In genomic region chr7:16974018-16974417, GRCm38 (mm10) we compare ENCODE assay signal across 9 mouse cellular contexts. TPM values are rescaled to one million over a fixed set of nuclear protein-coding genes. Genes with fewer than 3 reads are reported as not detected.
A peak's percentile ranks its signal among the peaks of the same experiment; 100 is the strongest.
DNase-seq lines count a peak whose midpoint lies in the region; ATAC-seq lines count a peak whose summit lies in the region.
"Had no signal": no experiment of that assay in that cellular context is flagged by ENCODE, and none has a peak within 500 bp of the region (broad histone marks: within the 10 kb centered on the region; RNA-seq: fewer than 3 reads in every experiment).

No protein-coding gene starts in this region.

- ATAC-seq in heart, embryonic 11.5 days (replicated peaks; ENCODE audit: insufficient number of reproducible peaks, low FRiP score, low TSS enrichment): 0 out of 2 replicates have a peak, but pooled peaks have one; percentile 33
- no peak for ATAC-seq in forebrain, embryonic 15.5 days (replicated peaks)

- peak overlapping the region; percentile 41; the same call in 1 of the 2 replicates for H3K27ac ChIP-seq in heart, embryonic 11.5 days (ENCODE audit: low read depth, low read length)
- H3K27ac ChIP-seq in forebrain, embryonic 15.5 days (replicated peaks): no peak overlapping the region
- H3K27ac ChIP-seq: liver, embryonic 15.5 days had no signal

- H3K4me1 ChIP-seq in heart, embryonic 11.5 days (ENCODE audit: control insufficient read depth, insufficient read depth, low read length): peaks cover 9% of the 10 kb centered on the region; the same call in 1 of the 2 replicates
- no peaks in the 10 kb centered on the region for H3K4me1 ChIP-seq in forebrain, embryonic 15.5 days

- 49% methylated on average over 6 of the region's 6 CpGs for WGBS in heart, embryonic 11.5 days (ENCODE audit: insufficient replicate concordance)
- 76% methylated on average over 6 of the region's 6 CpGs for WGBS in forebrain, embryonic 15.5 days

- no peaks in the 10 kb centered on the region for H3K27me3 ChIP-seq in heart, embryonic 11.5 days (ENCODE audit: control insufficient read depth, insufficient read depth, low read length)
- H3K27me3 ChIP-seq in forebrain, embryonic 15.5 days: no peaks in the 10 kb centered on the region
- H3K27me3 ChIP-seq: liver, embryonic 15.5 days had no signal

- H3K4me2 ChIP-seq in heart, embryonic 11.5 days: no peak overlapping the region; the same call in 1 of the 2 replicates
- no peak overlapping the region for H3K4me2 ChIP-seq in forebrain, embryonic 15.5 days (replicated peaks)
- H3K4me2 ChIP-seq: liver, embryonic 15.5 days had no signal

- H3K9ac ChIP-seq in heart, embryonic 11.5 days (ENCODE audit: low read depth, low read length): no peak overlapping the region
- H3K9ac ChIP-seq in forebrain, embryonic 15.5 days (replicated peaks): no peak overlapping the region
- H3K9ac ChIP-seq: liver, embryonic 15.5 days had no signal

- no peaks in the 10 kb centered on the region for H3K9me3 ChIP-seq in heart, embryonic 11.5 days (replicated peaks; ENCODE audit: control insufficient read depth, low read length)
- no peaks in the 10 kb centered on the region for H3K9me3 ChIP-seq in forebrain, embryonic 15.5 days
- H3K9me3 ChIP-seq: liver, embryonic 15.5 days had no signal

- H3K4me3 ChIP-seq in heart, embryonic 11.5 days (ENCODE audit: low read depth, low read length): no peak overlapping the region
- no peak overlapping the region for H3K4me3 ChIP-seq in forebrain, embryonic 15.5 days
- H3K4me3 ChIP-seq: liver, embryonic 15.5 days had no signal

- DNase-seq in layer of hippocampus, adult 11-12 months (ENCODE audit: low spot score): peak; percentile 69
- no peak for DNase-seq in layer of hippocampus, postnatal 10 days (ENCODE audit: low spot score in 2 of 2)
- DNase-seq in adrenal gland, postnatal 14 days: peak; percentile 79
- peak; percentile 56 for DNase-seq in lung, postnatal 25 days (ENCODE audit: low spot score)
- no peak for DNase-seq in cerebellum, adult 9-10 months
- DNase-seq in layer of hippocampus, postnatal 25 days (ENCODE audit: extremely low spot score in 1 of 2, low spot score in 1 of 2): no peak

- no peaks in the 10 kb centered on the region for H3K36me3 ChIP-seq in heart, embryonic 11.5 days (ENCODE audit: control insufficient read depth, insufficient read depth, low read length)
- no peaks in the 10 kb centered on the region for H3K36me3 ChIP-seq in forebrain, embryonic 15.5 days
- H3K36me3 ChIP-seq: liver, embryonic 15.5 days had no signal

RNA-seq across cellular contexts. Expression of gene Gm42372, which starts 8.9 kb away (rescaled TPM):
- total RNA-seq in layer of hippocampus, postnatal 10 days (2021): 10 to 100 TPM; 42.9 to 44.8 TPM
- total RNA-seq in adrenal gland, postnatal 14 days (2021): 1.3 and 1.6 TPM in 2 replicates
- 0.20 TPM in 2 replicates for polyA plus RNA-seq in heart, embryonic 11.5 days (2014; fragmentation: Nextera tagmentation; extraction: Ambion mirVana)
- polyA plus RNA-seq in forebrain, embryonic 15.5 days (2015; fragmentation: Nextera tagmentation; extraction: Ambion mirVana): 3.7 and 4.3 TPM in 2 replicates
- 10 to 100 TPM; 52.6 to 53.6 TPM for total RNA-seq in layer of hippocampus, postnatal 25 days (2021)

RNA-seq across cellular contexts. Expression of gene Pnmal1, which starts 14.5 kb away (rescaled TPM):
- 10 to 100 TPM; 59.8 to 62.2 TPM for total RNA-seq in layer of hippocampus, postnatal 10 days (2021)
- 4.6 and 5.6 TPM in 2 replicates for total RNA-seq in adrenal gland, postnatal 14 days (2021)
- 0.18 and 0.46 TPM in 2 replicates for polyA plus RNA-seq in heart, embryonic 11.5 days (2014; fragmentation: Nextera tagmentation; extraction: Ambion mirVana)
- polyA plus RNA-seq in forebrain, embryonic 15.5 days (2015; fragmentation: Nextera tagmentation; extraction: Ambion mirVana): 47.9 and 53.1 TPM in 2 replicates
- total RNA-seq in layer of hippocampus, postnatal 25 days (2021): 100 to 1,000 TPM; 104 to 117 TPM

RNA-seq across cellular contexts. Expression of gene Ccdc8, which starts 18.5 kb away (rescaled TPM):
- 1 to 10 TPM; 3.7 to 4.4 TPM for total RNA-seq in layer of hippocampus, postnatal 10 days (2021)
- 18.4 and 20.9 TPM in 2 replicates for total RNA-seq in adrenal gland, postnatal 14 days (2021)
- 22.6 and 36.1 TPM in 2 replicates for polyA plus RNA-seq in heart, embryonic 11.5 days (2014; fragmentation: Nextera tagmentation; extraction: Ambion mirVana)
- 6.8 and 7.0 TPM in 2 replicates for polyA plus RNA-seq in forebrain, embryonic 15.5 days (2015; fragmentation: Nextera tagmentation; extraction: Ambion mirVana)
- total RNA-seq in layer of hippocampus, postnatal 25 days (2021): 1 to 10 TPM; 2.2 to 2.5 TPM

RNA-seq across cellular contexts. Expression of gene Pnmal2, which starts 29.5 kb away (rescaled TPM):
- total RNA-seq in layer of hippocampus, postnatal 10 days (2021): 100 to 1,000 TPM; 229 to 232 TPM
- 24.6 and 27.2 TPM in 2 replicates for total RNA-seq in adrenal gland, postnatal 14 days (2021)
- 1.5 and 2.0 TPM in 2 replicates for polyA plus RNA-seq in heart, embryonic 11.5 days (2014; fragmentation: Nextera tagmentation; extraction: Ambion mirVana)
- 87.4 and 102 TPM in 2 replicates for polyA plus RNA-seq in forebrain, embryonic 15.5 days (2015; fragmentation: Nextera tagmentation; extraction: Ambion mirVana)
- 100 to 1,000 TPM; 320 to 337 TPM for total RNA-seq in layer of hippocampus, postnatal 25 days (2021)

RNA-seq across cellular contexts. Expression of gene Calm3, which starts 50.1 kb away (rescaled TPM):
- total RNA-seq in layer of hippocampus, postnatal 10 days (2021): 1,000 to 10,000 TPM; 2,090 to 2,190 TPM
- total RNA-seq in adrenal gland, postnatal 14 days (2021): 222 and 231 TPM in 2 replicates
- 150 and 156 TPM in 2 replicates for polyA plus RNA-seq in heart, embryonic 11.5 days (2014; fragmentation: Nextera tagmentation; extraction: Ambion mirVana)
- 291 and 305 TPM in 2 replicates for polyA plus RNA-seq in forebrain, embryonic 15.5 days (2015; fragmentation: Nextera tagmentation; extraction: Ambion mirVana)
- 1,000 to 10,000 TPM; 2,256 to 2,439 TPM for total RNA-seq in layer of hippocampus, postnatal 25 days (2021)

Comparison
In these comparisons a context has a peak if more than half of its experiments do, and no peak if none do; other contexts are left out.
1. DNase-seq: peak in layer of hippocampus, adult 11-12 months (single experiment), adrenal gland, postnatal 14 days (single experiment) and lung, postnatal 25 days (single experiment); none in layer of hippocampus, postnatal 10 days (0 of 2), cerebellum, adult 9-10 months (single experiment) and layer of hippocampus, postnatal 25 days (0 of 2).
2. RNA of gene Gm42372, which starts 8.9 kb away (total RNA-seq): 52.6 to 53.6 TPM in layer of hippocampus, postnatal 25 days and 42.9 to 44.8 TPM in layer of hippocampus, postnatal 10 days; 1.3 to 1.6 TPM in adrenal gland, postnatal 14 days; every median in the first group is over 10 times any median in the second.